Mouse (Mus musculus) spleen, postnatal 14 days (tissue): ENCODE data around the gene Samd14.
"Not testable (repeated sequence)": the region's sequence is repeated elsewhere in the genome, so short reads cannot be mapped to it uniquely, and the experiment has no call there.

Experiments used
- DNase-seq, 2 experiments: peaks; one replicate each; pipeline ENCODE4 v3.0.0; 2021 to 2022; ENCODE audit warnings: low spot score in 2 of 2

Samd14 gene

DNA sequence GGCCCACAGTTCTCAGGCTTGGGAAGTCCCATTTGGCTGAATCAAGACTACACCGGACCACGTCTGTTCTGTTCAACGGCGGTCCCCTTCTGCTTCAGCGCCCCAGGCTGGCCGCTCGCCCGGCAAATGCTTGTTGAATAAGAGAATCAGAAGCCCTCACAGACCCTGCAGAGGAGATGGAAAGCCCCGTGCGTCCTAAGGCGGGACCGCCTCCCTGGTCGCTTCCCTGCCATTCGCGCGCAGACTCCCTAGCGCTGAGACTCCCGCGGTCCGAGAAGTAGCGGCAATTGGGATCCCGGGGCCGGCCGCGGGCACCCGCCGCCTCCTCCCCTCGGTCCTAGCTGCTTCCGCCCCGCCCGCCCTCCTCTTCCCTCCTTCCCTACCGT lies at the start of gene Samd14:
Gene Samd14, plus strand, starts transcription at position 251 of the 386 bp plus-strand sequence.
- no peak for DNase-seq

DNA sequence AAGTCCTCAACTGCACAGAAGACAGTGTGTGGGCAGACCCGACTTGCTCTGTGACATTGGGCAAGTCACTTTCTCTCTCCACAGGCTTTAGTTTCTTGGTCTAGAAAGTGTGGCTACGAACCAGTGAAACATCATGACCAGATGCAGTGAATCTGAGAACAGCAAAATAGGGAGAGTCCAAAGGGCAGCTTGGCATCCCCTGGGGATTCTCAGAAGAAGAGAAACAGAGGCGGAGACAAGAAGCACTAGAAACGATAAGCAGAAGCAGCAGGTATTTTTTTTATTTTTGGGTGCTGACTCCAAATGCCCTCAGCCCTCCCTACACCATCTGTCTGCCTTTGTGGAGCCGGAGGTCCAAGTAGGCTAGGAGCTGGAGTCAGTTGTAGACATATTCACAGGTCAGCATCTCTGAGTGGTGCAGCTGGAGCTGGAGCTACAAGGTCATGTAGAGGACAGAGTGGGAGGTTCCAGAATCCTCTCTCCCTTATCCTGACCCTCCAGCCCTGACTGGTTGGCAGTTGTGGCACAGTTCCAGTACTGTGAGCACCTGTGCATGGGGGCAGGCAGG lies 47.1 kb upstream of the Samd14 start:
- DNase-seq, result no peak

DNA sequence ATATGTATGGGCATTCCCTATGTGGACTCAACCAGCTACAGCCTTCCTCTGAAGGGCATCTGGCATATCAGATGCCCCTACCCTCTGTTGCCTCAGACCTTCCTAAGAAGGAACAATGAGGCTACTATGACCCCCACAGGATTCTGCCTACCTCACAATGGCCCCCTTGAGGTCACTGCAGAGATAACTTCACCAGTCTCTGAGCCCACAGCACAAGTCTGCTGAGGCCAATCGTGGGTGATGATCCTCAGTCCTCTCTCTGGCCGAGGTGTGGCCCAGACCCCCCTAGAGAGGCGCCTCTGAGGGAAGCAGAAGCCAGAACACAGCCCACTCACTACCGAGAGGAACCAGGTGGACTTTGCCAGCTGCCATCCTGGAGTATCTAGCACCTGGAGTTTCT lies 42.3 kb upstream of the Samd14 start, which contains the start of gene Hils1:
Gene Hils1, plus strand, starts transcription at position 175 of the 400 bp plus-strand sequence.
- no peak for DNase-seq

DNA sequence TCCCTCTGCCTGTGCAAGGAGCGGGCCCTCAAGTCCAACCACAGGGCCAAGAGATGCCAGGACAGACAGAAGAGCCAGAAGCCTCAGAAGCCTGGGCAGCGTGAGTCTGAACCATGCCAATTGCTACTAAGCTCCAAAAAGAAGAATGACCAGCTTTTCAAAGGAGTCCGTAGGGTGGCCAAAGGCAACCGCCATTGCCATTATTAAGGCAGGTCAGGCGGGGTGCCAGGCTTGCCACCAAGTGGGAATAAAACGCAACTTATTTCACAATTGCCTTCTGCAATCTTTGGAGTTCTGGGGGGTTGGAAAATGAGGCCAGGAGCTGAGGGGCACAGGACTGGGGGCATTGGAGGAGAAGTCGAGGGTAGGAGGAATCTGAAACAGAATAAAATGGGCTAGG lies 41.5 kb upstream of the Samd14 start:
- DNase-seq, result no peak

DNA sequence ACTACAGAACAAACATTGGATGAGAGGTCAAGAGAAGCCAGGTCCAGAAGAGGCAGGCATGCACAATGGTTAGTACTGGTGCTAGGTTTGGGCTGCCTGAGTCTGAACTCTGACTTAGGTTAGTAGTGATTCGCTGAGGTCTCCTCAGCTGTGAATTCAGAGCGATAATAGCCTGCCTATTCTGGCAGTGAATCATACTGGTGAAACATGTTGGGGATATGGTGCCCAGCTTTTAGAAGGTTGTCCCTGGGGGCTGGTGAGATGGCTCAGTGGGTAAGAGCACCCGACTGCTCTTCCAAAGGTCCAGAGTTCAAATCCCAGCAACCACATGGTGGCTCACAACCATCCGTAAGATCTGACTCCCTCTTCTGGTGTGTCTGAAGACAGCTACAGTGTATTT lies 40.0 kb upstream of the Samd14 start:
- not testable (repeated sequence) for DNase-seq

DNA sequence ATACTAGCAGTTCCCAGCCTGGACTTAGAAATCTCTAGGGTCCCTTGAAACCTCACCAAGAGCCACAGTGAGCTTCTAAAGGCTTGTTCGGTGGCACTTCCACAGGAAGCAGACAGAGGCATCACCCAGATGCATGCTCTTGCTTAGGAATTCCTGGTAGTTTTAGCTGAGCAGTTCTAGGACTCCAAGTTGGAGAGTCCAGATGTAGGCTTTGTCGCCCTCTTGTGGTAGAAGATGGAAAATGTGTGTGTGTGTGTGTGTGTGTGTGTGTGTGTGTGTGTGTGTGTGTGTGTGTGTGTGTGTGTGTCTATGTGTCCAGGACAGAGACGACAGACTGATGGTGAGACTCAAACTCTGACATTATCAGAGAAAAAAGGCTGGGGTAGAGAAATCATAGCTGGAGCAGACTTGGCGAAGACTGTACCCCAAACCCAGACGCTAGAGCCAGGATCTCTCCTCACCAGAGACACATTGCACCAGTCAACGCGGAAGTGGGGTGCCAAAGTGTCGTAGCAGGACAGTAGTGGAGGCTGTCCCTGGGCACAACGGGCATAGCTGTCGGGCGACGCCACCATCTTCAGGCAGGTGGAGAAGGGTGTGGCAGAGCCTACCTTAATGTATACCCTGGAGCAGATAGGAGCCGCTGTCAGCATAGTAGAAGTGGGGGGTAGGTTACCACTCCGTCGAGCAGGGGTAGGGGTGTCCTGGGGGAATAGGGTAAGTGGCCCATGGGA lies 39.3 kb upstream of the Samd14 start:
- peak in 1 of 2 experiments; percentile 47 for DNase-seq

DNA sequence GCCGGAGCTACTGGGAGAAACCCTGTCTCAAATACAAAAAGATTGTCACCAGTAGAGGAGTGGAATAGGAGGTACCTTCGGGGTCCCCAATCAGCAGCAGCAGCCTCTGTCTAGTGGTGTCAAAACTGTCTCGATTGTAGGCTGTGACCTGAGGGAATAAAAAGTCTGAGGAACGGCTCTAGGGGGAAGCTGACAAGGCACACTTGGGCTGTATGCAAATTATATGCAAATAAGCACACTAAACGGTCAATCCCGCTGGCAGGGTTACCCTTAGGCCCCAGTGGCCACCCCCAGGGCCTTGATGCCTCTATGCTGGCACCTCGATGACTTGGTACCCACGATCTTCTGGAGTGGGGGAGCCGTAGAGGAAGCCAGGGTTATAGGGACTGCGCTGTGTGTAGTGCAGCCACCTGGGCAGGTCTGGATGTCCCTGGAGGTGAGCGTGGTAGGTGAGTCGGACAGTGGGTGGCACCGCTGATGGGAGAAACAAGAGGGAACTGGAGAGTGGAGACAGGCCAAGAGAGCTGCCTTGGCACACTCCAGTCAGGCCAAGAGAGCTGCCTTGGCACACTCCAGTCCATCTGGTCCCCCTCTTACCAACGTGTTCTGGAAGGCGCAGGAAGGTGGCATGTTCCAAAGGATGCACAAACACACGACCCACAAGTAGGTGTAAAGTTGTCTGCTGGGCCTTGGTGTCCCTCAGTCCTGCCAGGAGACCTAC lies 37.6 kb upstream of the Samd14 start:
- DNase-seq, result no peak

DNA sequence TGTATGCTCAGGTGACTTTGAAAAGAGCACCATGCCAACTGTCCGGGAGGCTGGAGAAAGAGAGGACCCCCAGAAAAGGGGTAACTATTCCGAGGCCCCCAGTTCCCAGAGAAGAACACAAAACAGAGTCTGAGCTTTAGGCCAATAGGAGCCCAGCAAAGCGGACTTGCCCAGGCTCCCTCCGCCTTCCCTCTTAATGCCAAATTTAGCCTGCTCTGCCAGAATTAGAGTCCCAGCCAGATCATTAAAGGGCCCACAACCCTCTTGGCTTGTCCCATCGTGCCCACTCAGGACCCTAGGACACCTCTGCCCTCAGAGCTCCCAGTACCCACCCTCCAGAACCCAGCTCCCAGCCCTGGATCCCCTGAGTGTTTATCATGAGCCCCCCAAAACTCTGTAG lies 36.8 kb upstream of the Samd14 start:
- DNase-seq, result no peak

DNA sequence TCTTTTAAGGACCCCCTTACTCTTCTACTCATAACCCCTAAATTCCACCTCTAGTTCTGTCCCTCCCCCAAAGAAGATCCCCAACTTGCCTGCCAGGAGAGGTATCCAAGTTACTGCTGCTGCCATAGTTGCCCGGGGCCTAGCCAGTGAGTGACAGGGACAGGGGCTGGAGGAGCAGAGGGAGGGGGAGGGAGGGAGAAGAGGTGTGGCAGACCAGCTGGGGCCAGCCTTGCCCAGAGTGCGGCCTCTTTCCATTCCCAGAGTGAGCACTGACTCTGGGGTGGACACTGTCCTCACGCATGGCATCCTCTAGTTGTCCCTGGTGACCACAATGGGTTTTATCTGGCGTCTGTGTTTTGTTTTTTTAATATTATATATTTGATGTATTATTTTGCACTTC lies 36.4 kb upstream of the Samd14 start:
- DNase-seq, result no peak

DNA sequence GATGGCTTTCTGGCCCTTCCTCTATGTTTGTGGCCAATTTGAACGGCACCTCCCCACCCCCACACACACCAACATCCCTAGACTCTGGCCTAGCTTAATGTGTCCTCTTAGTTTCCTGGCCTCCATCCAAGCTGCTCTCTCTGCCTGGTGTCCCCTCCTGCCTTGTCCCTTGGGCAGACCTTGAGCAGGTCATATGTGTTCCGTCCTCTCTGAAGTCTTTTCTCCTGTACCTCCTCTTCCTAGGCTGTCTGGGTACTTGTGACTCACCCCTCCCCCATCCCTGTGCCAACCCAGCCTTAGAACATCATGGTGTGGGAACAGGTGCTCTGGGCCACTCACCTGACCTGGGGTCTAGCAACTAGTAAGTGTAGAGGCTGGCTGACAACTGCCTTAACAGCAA lies 34.7 kb upstream of the Samd14 start:
- no peak for DNase-seq

DNA sequence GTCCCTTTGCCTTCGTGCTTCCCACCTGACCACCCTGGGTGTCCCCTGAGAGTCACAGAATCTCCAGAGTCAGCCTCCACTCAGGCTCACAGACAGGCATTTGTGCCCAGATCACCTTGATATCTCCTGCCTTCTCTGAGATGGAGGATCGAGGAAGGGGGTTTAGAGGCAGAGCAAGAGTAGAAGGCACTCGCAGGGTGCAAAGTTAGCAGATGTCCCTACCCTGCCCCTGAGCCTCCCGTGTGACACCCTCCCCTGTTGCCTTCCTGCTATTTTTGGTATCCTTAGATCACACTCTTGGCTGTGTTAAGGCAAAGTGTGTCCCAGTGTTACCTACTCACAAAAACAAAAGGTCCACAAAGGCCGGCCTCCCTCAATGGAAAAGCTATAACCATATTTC lies 33.5 kb upstream of the Samd14 start, which contains the start of gene Sgca:
Gene Sgca, minus strand, starts transcription at position 129 of the 400 bp plus-strand sequence.
- no peak for DNase-seq

DNA sequence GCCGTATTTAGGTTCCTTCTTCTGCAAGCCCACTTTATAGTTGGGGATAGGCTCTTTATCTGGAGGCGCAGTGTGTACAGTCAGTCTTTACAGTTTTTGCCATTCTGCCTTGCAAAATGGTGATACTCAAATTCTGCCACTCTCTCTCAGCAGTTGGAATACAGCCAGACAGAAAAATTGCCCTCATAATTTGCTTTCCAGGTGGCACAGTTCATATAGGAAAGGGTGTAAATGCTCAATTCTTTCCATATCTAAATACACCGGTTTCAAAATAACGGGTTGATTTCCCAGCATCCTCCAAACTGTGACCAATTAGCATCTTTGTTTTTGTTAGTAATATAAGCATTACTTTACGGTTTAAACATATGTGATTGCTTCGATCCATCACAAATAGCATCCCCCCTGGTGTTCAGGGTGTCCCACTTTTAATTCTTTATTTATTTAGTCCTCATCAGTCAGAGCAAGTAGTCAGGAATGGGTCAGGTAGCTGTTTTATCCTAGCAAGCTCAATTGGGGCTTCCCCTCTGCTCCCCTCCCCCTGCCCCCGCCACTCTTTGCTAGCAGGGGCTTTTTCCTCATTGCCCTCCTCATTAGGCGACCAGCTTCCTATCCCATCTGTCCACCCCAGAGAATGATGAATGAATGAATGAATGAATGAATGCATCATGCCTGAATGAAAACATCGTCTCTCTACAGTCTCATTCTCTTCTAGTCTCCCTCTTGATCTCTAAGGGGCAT lies 31.3 kb upstream of the Samd14 start:
- no peak for DNase-seq

DNA sequence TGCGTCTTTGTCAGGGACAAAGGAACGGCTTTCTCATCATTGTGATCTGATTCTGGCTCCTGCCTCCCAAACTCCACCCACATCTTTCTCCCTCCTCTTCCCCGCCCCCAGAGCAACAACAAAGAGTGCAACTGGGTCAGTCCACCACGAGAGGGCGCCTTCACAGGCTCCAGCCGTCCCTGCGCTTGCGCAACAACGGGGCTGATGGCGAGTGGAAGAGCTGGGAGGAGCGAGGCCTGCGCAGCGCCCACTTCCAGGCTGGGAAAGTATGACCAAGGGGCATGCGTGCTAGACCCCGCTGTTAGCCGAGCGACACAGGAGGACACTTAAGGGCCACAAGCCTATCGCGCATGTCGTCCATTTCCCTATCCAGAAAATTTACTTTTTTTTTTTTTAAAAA lies 30.7 kb upstream of the Samd14 start:
- DNase-seq, result peak; percentile 88 to 94

DNA sequence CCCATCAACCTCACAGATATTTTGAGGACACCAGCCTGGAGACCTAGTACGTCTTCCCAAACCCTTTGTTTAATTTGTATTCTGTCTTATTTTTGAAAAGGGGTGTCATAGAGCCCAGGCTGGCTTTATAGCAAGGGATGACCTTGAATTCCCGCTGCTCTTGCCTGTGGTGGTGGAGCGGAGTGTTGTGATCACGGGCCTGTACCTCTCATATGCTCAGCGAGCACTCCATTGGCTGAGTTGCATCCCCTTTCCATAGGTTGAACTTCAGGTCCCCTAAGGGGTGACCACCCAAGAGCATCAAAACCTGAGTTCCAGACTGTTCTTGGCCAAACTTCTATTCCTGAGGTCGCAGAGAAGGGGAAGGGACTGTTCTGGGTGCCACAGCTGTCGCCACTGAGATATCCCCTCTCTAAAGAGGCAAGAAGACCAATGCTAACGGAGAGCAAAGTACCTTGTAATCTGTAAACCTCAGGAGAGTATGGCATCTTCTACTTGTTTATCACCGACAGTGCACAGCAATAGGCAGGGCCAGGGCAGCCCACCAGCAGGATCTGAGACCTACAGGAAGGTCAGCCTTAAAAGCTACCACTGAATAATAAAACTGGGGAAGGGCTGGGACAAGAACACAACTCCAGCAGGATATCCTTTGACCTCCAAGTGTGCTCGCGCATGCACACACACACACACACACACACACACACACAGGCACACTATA lies 30.1 kb upstream of the Samd14 start:
- no peak for DNase-seq

DNA sequence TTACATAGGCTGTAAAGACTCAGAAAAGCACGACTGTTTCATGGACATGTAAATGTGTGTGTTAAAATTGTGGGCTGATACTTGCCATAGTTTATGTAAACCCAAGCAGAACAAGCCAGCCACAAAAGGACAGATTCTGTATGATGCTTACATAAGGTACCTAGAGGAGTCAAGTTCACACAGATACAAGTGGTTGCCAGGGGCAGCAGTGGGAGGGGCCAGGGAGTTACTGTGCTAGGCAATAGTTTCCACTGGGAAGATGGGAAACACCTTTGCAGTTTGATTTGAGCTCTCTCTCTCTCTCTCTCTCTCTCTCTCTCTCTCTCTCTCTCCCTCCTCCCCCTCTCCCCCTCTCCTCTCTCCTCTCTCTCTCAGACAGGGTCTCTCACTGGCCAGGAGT lies 24.5 kb upstream of the Samd14 start:
- DNase-seq, result no peak

DNA sequence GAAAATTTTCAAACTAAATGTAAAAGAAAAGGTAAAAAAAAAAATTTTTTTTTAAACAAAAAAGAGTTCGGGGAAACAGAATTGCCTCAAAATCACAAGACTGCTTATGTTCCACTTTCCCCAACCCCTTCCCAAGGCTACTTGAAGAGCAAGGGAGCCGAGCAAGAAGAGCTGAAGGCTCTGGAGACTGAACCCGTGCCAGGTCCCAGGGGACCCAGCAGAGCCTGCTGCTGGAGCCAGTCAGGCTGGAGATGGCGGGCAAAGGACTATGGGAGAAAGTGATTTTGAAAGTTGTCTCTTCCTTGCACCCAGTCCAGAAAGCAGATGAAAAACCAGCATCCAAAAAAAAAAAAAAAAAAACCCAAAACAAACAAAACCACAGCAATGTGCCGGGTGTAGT lies 23.9 kb upstream of the Samd14 start:
- DNase-seq, result no peak

DNA sequence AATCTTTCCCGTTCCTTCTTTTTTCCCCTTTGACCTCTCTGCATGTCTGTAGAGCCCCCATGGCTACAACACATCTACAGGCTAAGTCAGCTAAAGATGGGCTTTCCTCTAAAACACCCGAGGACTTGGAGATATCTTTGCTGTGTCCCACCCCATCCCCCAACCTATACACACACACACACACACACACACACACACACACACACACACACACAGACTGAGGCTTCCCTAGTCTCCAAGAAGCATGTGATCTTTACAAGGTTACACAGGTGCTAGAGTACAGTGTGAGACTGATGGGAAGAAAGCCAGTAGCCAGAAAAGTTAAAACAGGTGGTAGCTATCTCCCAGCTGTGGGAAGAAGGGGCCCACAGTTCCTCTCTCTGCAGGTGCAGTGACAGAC lies 23.2 kb upstream of the Samd14 start:
- DNase-seq, result no peak

DNA sequence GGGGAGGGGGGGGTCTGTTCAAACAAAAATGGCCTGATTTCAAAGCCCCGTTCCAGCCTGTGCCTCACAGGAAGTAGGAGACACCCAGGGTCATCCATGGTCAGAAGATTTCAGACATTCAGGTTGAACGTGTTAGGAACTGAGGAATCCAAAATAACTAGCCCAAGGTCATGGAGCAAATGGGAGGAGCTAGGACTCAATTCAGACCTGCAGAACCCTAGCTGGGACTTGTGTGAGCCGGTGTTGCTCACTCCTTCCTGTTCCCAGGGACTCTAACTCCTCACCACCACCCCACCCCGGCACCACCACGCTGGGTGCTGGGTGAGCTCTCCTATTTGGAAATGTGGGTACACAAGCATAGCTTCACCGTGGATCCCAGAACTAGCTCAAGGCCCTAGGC lies 22.3 kb upstream of the Samd14 start:
- no peak for DNase-seq

DNA sequence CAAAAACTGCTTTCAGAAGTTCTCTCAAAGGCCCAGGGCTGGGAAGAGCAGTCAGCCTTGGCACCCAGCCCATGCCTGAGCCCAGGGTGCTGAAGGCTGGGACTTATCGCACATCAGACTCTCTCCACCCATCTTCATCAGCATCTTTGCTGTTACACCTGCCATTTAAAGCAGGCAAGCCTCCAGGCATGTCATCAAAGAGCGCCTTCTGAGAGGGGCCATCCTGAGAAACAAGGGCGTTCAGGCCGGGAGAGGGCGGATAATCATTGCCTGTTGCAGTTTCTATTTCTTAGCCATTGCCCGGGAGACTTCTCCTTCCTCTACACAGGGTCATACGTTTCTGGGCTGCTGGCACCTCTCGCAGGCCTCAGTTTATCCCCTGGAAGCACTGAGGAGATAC lies 21.8 kb upstream of the Samd14 start:
- no peak for DNase-seq

DNA sequence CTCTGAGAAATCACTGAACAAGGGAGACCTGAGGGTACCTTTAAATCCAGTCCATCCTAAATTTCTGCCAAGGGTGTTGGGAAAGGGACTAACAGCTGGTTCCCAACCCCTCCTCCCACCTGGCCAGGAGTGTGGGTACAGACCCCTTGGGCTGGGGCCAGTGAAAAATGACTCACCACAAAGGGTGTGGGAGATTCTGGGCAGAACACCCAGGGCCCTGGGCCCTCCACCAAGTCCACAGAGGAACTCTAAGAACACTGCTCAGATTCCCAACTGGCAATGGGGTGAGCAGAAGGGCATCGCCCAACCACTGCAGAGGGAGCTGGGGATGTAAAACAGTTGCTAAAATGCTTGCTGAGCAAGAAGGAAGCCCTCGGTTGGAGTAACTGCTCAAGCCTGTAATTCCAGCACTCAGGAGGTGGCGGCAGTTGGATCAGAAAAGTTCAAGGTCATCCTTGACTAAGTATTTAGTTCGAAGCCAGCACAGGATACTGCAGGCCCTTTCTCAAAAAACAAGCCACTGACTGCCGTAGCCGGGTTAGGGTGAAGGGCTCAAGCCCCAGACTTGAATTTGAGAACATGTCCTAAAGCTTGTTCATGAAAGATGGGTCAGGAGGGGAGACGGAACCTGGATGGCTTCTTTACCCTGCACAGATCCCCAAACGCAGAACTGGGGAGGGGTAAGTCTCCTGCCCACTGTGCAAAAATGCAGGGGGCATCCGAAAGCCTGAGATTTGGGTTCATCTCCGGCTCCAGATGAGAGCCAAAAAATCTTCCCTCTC lies 20.7 kb upstream of the Samd14 start:
- no peak for DNase-seq

DNA sequence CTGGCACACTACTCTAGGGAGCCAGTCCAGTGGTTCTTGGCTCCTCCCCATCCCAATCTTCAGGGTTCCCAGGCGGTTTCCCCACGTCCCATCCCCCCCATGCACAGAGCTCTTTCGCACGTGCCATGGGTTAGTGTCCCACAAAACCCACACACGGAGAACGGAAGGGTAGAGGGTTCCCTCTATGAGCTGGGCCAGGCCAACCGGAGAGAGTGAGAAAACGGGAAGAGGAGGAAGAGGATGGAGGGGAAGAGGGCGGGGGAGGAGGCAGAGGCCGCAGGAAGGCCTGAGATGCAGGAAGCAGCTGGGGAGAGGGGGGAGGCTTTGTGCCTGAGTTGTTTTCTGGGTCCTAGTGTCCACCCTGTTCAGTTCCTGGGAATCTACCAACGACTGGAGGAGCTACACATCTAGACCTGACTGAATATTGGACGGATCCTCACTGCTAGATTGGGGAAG lies 20.1 kb upstream of the Samd14 start:
- peak in 1 of 2 experiments; percentile 60 for DNase-seq
